Mouse (Mus musculus): ENCODE measurements around the gene Stxbp3.

DNA sequence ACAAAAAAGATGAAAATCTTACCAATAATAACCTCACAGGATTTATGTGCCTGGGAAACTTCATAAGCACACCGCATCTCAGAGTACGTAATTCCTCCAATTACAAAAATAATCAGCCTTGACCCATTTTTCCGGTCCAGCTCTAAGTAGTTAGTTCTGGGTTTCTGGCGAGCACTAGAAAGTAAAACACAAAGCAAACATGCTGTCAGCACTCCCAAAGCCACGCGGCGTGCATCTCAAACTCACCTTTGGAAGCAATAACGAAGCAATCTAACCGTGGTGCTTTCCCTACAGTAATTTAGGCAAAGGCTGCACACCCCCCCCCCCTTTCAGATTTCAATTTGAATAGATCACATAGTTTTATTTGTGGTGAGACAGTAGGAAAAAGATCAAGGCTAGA, 45.5 kb downstream of the Stxbp3 start:
- TF ChIP-seq CTCF (IDR thresholded peaks at IDR 0.05; ENCODE audit: borderline replicate concordance, insufficient read depth, low read depth, low read length) (no peak), POLR2A (IDR thresholded peaks at IDR 0.05; ENCODE audit: borderline replicate concordance, insufficient read depth, low read length) (no peak)
